Mouse (Mus musculus) CH12.LX (cell line): ENCODE results near the gene Hivep2. TPM values are rescaled to one million over a fixed set of nuclear protein-coding genes. Genes with fewer than 3 reads are reported as not detected.

Source experiments
- DNase-seq: peaks from one replicate; pipeline ENCODE4 v3.0.0-alpha.2; 2013; ENCODE audit errors: extremely low read depth
- H3K27ac ChIP-seq: 2 replicates; pipeline ENCODE4 v1.5.1; 2012; ENCODE audit warnings: low read depth, mild to moderate bottlenecking, control low read depth, moderate library complexity; ENCODE audit not compliant: insufficient read depth
- H3K27me3 ChIP-seq: replicated peaks from 2 replicates; pipeline ENCODE3; 2012; ENCODE audit warnings: inconsistent platforms
- H3K36me3 ChIP-seq, 2 experiments: replicated peaks in 1 of 2; 2 replicates each; pipeline versions ENCODE3 to v1.6.1; 2012; ENCODE audit warnings: inconsistent platforms in 1 of 2, low read length in 1 of 2, mild to moderate bottlenecking in 1 of 2, mixed read lengths in 1 of 2, moderate library complexity in 1 of 2; ENCODE audit not compliant: control insufficient read depth in 1 of 2, insufficient read depth in 1 of 2
- H3K4me1 ChIP-seq, 2 experiments: 2 replicates each; pipeline ENCODE4 v1.6.1; 2012; ENCODE audit warnings: inconsistent platforms in 1 of 2, moderate library complexity in 1 of 2; ENCODE audit not compliant: insufficient read depth in 2 of 2, control insufficient read depth in 1 of 2
- H3K4me2 ChIP-seq: 2 replicates; pipeline ENCODE4 v1.6.1; 2012; ENCODE audit warnings: low read depth, mild to moderate bottlenecking, control low read depth; ENCODE audit not compliant: poor library complexity, insufficient read depth, severe bottlenecking
- H3K4me3 ChIP-seq, 3 experiments: fragments of 150-350 bp in 1 of 3; sonication (generic) in 1 of 3; replicated peaks in 1 of 3; 2 replicates each; pipeline versions ENCODE3 to v1.5.1; 2011 to 2012; ENCODE audit warnings: low read depth in 2 of 3, low read length in 2 of 3, mild to moderate bottlenecking in 2 of 3, moderate library complexity in 2 of 3, control low read depth in 1 of 3, improper control_type of control experiment in 1 of 3, inconsistent platforms in 1 of 3, mixed read lengths in 1 of 3; ENCODE audit not compliant: poor library complexity in 1 of 3
- H3K79me2 ChIP-seq: replicated peaks from 2 replicates; pipeline ENCODE4 v1.6.1; 2012; ENCODE audit warnings: mild to moderate bottlenecking, moderate library complexity; ENCODE audit not compliant: control insufficient read depth, poor library complexity, insufficient read depth, severe bottlenecking; ENCODE audit errors: extremely low read depth
- H3K9ac ChIP-seq: 2 replicates; pipeline ENCODE4 v1.6.1; 2012; ENCODE audit warnings: low read depth, mild to moderate bottlenecking, control low read depth, moderate library complexity; ENCODE audit not compliant: insufficient read depth
- H3K9me3 ChIP-seq: replicated peaks from 2 replicates; pipeline ENCODE3; 2012; ENCODE audit warnings: low read length, inconsistent platforms, mixed read lengths
- E2F4 ChIP-seq: IDR thresholded peaks from 2 replicates; pipeline ENCODE4 v1.6.1; 2011; ENCODE audit warnings: low read depth, low read length, improper control_type of control experiment; ENCODE audit not compliant: insufficient replicate concordance
- EP300 ChIP-seq: IDR thresholded peaks from 2 replicates; pipeline ENCODE4 v1.6.1; 2011; ENCODE audit warnings: low read length, improper control_type of control experiment
- ETS1 ChIP-seq: conservative IDR thresholded peaks from 2 replicates; pipeline ENCODE4 v1.6.1; 2012; ENCODE audit warnings: low read depth, mild to moderate bottlenecking, inconsistent platforms, low read length, improper control_type of control experiment, moderate library complexity
- GABPA ChIP-seq: IDR thresholded peaks from 2 replicates; pipeline ENCODE4 v1.6.1; 2012; ENCODE audit warnings: low read depth, low read length, improper control_type of control experiment, inconsistent platforms; ENCODE audit not compliant: insufficient replicate concordance
- JUN ChIP-seq: IDR thresholded peaks from 2 replicates; pipeline ENCODE4 v1.6.1; 2011; ENCODE audit warnings: low read depth, mild to moderate bottlenecking, low read length, improper control_type of control experiment, moderate library complexity; ENCODE audit not compliant: insufficient read depth
- JUND ChIP-seq: conservative IDR thresholded peaks from 2 replicates; pipeline ENCODE4 v1.6.1; 2011; ENCODE audit warnings: low read depth, low read length, improper control_type of control experiment
- KAT2A ChIP-seq: IDR thresholded peaks from 2 replicates; pipeline ENCODE4 v1.6.1; 2012; ENCODE audit warnings: low read length, improper control_type of control experiment, inconsistent platforms; ENCODE audit not compliant: insufficient replicate concordance
- MAZ ChIP-seq: IDR thresholded peaks from 2 replicates; pipeline ENCODE4 v1.6.1; 2012; ENCODE audit warnings: low read depth, mild to moderate bottlenecking, inconsistent platforms, low read length, improper control_type of control experiment, moderate library complexity
- NELFE ChIP-seq: IDR thresholded peaks from 2 replicates; pipeline ENCODE4 v1.6.1; 2011; ENCODE audit warnings: low read depth, low read length, improper control_type of control experiment
- PAX5 ChIP-seq: IDR thresholded peaks from 2 replicates; pipeline ENCODE4 v1.6.1; 2012; ENCODE audit warnings: low read length, inconsistent platforms, mixed read lengths
- POLR2A ChIP-seq: IDR thresholded peaks from 2 replicates; pipeline ENCODE4 v1.6.1; 2011; ENCODE audit warnings: low read depth, mild to moderate bottlenecking, improper control_type of control experiment, low read length
- SMC3 ChIP-seq: IDR thresholded peaks from 2 replicates; pipeline ENCODE4 v1.6.1; 2011; ENCODE audit warnings: low read depth, low read length, improper control_type of control experiment
- TBP ChIP-seq: conservative IDR thresholded peaks from 2 replicates; pipeline ENCODE4 v1.6.1; 2011; ENCODE audit warnings: low read depth, low read length, improper control_type of control experiment
- TCF12 ChIP-seq: IDR thresholded peaks from 2 replicates; pipeline ENCODE4 v1.6.1; 2014; ENCODE audit warnings: low read depth, mild to moderate bottlenecking, inconsistent platforms, low read length, improper control_type of control experiment
- USF1 ChIP-seq: IDR thresholded peaks from 2 replicates; pipeline ENCODE4 v1.6.1; 2014; ENCODE audit warnings: low read depth, mild to moderate bottlenecking, inconsistent platforms, low read length, improper control_type of control experiment
- USF2 ChIP-seq: conservative IDR thresholded peaks from 2 replicates; pipeline ENCODE4 v1.6.1; 2011; ENCODE audit warnings: low read depth, low read length, improper control_type of control experiment
- ZC3H11A ChIP-seq: IDR thresholded peaks from 2 replicates; pipeline ENCODE4 v1.6.1; 2012; ENCODE audit warnings: low read depth, mild to moderate bottlenecking, inconsistent platforms, low read length, improper control_type of control experiment
- dilution Hi-C: fragments of 300-500 bp; cut with MboI; formaldehyde crosslinking; loops from 2 replicates; pipeline ENCODE4 v1.14.3; 2020; ENCODE audit warnings: low sequenced_read_pairs; ENCODE audit not compliant: extremely low pct_unique_long_range_greater_than_20kb, extremely low pct_ligation_motif_present
- in situ Hi-C: fragments of 300-500 bp; cut with MboI; formaldehyde crosslinking; loops from 3 replicates; pipeline ENCODE4 v1.14.3; 2019; ENCODE audit warnings: low sequenced_read_pairs, low pct_ligation_motif_present, low pct_unique_long_range_greater_than_20kb, mixed read lengths
- polyA plus RNA-seq: library from polyadenylated mRNA; unstranded; fragments of >175 nt; gene quantifications from 2 replicates; pipeline ENCODE4 v1.2.1, GENCODE M21; 2012; ENCODE audit warnings: low read depth; ENCODE audit not compliant: insufficient read length
- total RNA-seq, 2 experiments: library from RNA; depleted of rRNA; stranded (reverse); fragments of 300-350 nt in 1 of 2; fragments of >200 nt in 1 of 2; gene quantifications; 2 replicates each; pipeline ENCODE4 v1.2.3; 2012 to 2014

Gene Hivep2
- total and polyA plus RNA-seq, 3 experiments, result 0.59 to 2.7 (median 1.4) TPM

- no peaks in the 10 kb centered on the region for H3K9me3 ChIP-seq
- no peak overlapping the region for H3K27ac ChIP-seq
- no peaks in the 10 kb centered on the region for H3K36me3 ChIP-seq
- dilution Hi-C loops, result no loop called here
- no peaks in the 10 kb centered on the region for H3K27me3 ChIP-seq
- DNase-seq, result no peak
- H3K4me1 ChIP-seq, result peaks cover 6 to 46% of the 10 kb centered on the region in 2 experiments; a peak in 3 of 4 replicates
- H3K9ac ChIP-seq, result no peak overlapping the region
- H3K4me3 ChIP-seq, result no peak overlapping the region
- H3K4me2 ChIP-seq, result no peak overlapping the region
- no peaks in the 10 kb centered on the region for H3K79me2 ChIP-seq
- TF ChIP-seq TCF12, result no peak
- no peak for TF ChIP-seq USF1
- no peak for TF ChIP-seq EP300
- no peak for TF ChIP-seq PAX5
- no peak for TF ChIP-seq JUN
- TF ChIP-seq POLR2A, result no peak
- no peak for TF ChIP-seq USF2
- no peak for TF ChIP-seq ETS1
- TF ChIP-seq, all 38 proteins: peak for 0
- in situ Hi-C loops, result loop anchor here (25.0 kb wide), 2 partner anchors 256 to 631 kb away; partner anchors contain the start of genes Adat2 and Pex3
These were observed 227.8 kb downstream of the Hivep2 start for GRCm38 (mm10) chr10:14193702-14194101.

- dilution Hi-C loops, result no loop called here
- in situ Hi-C loops, result loop anchor here (25.0 kb wide), 2 partner anchors 259 to 634 kb away; partner anchors contain the start of genes Adat2 and Pex3
- no peak overlapping the region for H3K4me3 ChIP-seq
These were observed 230.1 kb downstream of the Hivep2 start for GRCm38 (mm10) chr10:14195778-14196650.

More at GRCm38 (mm10) chr10:14195778-14196650, 230.1 kb downstream of the Hivep2 start:
- Histone ChIP-seq H3K9me3 (no peaks in the 10 kb centered on the region), H3K79me2 (no peaks in the 10 kb centered on the region), H3K36me3 (no peaks in the 10 kb centered on the region), H3K9ac (no peak overlapping the region), H3K4me1 (peaks cover 6 to 38% of the 10 kb centered on the region in 2 experiments; a peak in 3 of 4 replicates), H3K4me2 (no peak overlapping the region), H3K27me3 (no peaks in the 10 kb centered on the region), H3K27ac (no peak overlapping the region)
- TF ChIP-seq MAZ, result no peak
- TF ChIP-seq TBP, result no peak
- no peak for TF ChIP-seq PAX5
- TF ChIP-seq E2F4, result no peak
- TF ChIP-seq SMC3, result no peak
- TF ChIP-seq POLR2A, result no peak
- TF ChIP-seq USF2, result no peak
- TF ChIP-seq KAT2A, result no peak
- no peak for TF ChIP-seq NELFE
- TF ChIP-seq JUND, result no peak
- TF ChIP-seq GABPA, result no peak
- TF ChIP-seq EP300, result no peak
- no peak for TF ChIP-seq ZC3H11A
- no peak for DNase-seq
